Mouse (Mus musculus) liver, embryonic 13.5 days (tissue): ENCODE results near the gene Cldn34b1. TPM values are rescaled to one million over a fixed set of nuclear protein-coding genes. Genes with fewer than 3 reads are reported as not detected.
"Not testable (repeated sequence)": the region's sequence is repeated elsewhere in the genome, so short reads cannot be mapped to it uniquely, and the experiment has no call there.

ENCODE experiments used
- ATAC-seq: fragments of 200-750 bp; cut with Nextera tagmentation; 2 replicates; pipeline ENCODE4 v1.8.0; 2017; ENCODE audit warnings: low read depth, mild to moderate bottlenecking, moderate number of reproducible peaks, moderate library complexity
- DNase-seq: peaks from one replicate; pipeline ENCODE4 v3.0.0; 2022
- H3K27ac ChIP-seq: fragments of 300-500 bp; sonication (generic); 2 replicates; pipeline ENCODE4 v1.5.1; 2015; ENCODE audit warnings: moderate library complexity, mild to moderate bottlenecking, inconsistent platforms
- H3K27me3 ChIP-seq: fragments of 300-500 bp; sonication (generic); 2 replicates; pipeline ENCODE4 v1.6.1; 2015; ENCODE audit warnings: mild to moderate bottlenecking, inconsistent platforms
- H3K36me3 ChIP-seq: fragments of 300-500 bp; sonication (generic); 2 replicates; pipeline ENCODE4 v1.6.1; 2015; ENCODE audit warnings: mild to moderate bottlenecking, inconsistent platforms
- H3K4me1 ChIP-seq: fragments of 300-500 bp; sonication (generic); replicated peaks from 2 replicates; pipeline ENCODE4 v1.6.1; 2015; ENCODE audit warnings: inconsistent platforms
- H3K4me2 ChIP-seq: fragments of 300-500 bp; sonication (generic); 2 replicates; pipeline ENCODE4 v1.6.1; 2015; ENCODE audit warnings: inconsistent platforms, mild to moderate bottlenecking, moderate library complexity
- H3K4me3 ChIP-seq: fragments of 300-500 bp; sonication (generic); replicated peaks from 2 replicates; pipeline ENCODE4 v1.5.1; 2015; ENCODE audit warnings: mild to moderate bottlenecking, inconsistent platforms
- H3K9ac ChIP-seq: fragments of 300-500 bp; sonication (generic); 2 replicates; pipeline ENCODE4 v1.6.1; 2015; ENCODE audit warnings: mild to moderate bottlenecking, inconsistent platforms
- H3K9me3 ChIP-seq: fragments of 300-500 bp; sonication (generic); replicated peaks from 2 replicates; pipeline ENCODE4 v1.6.1; 2016; ENCODE audit warnings: inconsistent platforms
- WGBS: fragments of 180-500 bp; shearing (Covaris S2); methylation state at CpG from one replicate; pipeline ENCODE4 v1.1.7; 2015; ENCODE audit not compliant: insufficient replicate concordance; 5-methylcytosine and 5-hydroxymethylcytosine counted together
- polyA plus RNA-seq: library from polyadenylated mRNA; unstranded; fragments of >200 nt; fragmentation: Nextera tagmentation; extraction: Ambion mirVana; gene quantifications from 2 replicates; pipeline ENCODE4 v1.2.1, GENCODE M21; 2015

The Cldn34b1 gene
- polyA plus RNA-seq = not detected in 2 replicates

DNA sequence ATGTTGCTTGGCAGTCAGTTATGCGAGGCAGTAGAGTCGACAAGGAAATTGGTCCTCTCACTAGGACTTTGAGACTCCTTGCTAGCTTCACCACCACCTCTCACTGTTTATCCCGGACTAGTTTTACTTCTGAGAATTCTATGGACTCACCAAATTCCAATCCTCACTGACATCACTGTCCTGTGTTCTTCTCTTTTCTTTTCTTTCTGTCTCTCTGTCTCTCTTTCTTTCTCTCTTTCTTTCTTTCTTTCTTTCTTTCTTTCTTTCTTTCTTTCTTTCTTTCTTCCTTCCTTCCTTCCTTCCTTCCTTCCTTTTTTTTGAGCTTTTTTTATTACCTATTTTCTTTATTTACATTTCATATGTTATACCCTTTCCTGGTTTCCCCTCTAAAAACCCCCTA is at the start of gene Cldn34b1:
Cldn34b1 (minus strand) TSS at position 101 of the 400 bp plus-strand sequence.
- not testable (repeated sequence) for ATAC-seq
- 62% methylated on average over 3 of the region's 3 CpGs for WGBS

DNA sequence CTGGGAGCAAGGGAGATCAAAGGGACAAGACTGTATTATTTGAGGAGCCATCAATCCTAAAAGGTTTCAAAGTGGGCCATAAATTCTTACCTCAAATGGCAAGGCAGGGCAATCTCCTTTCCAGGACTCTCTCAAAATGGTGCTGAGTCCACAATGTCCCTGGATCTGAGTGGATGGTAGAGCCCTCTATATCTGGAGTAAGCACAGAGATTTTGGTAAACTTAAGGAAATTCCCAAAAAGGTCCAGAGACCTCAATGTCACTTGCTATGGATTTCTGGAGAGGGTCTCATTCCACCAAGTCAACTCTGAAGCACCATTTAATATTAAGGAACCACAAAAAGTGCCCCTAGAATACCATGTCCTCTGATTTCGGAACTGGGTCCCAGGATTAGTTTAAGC is 45.8 kb upstream of the Cldn34b1 start, which contains the start of gene Magea6:
Magea6 (minus strand) TSS at position 101 of the 400 bp plus-strand sequence.
- H3K27ac ChIP-seq, H3K4me3 ChIP-seq, H3K9me3 ChIP-seq, DNase-seq, H3K9ac ChIP-seq, H3K4me2 ChIP-seq, H3K4me1 ChIP-seq, H3K36me3 ChIP-seq, H3K27me3 ChIP-seq, ATAC-seq: not testable (repeated sequence)
- 33% methylated on average over 1 of the region's 1 CpGs for WGBS

More for the DNA sequence above, at the start of gene Cldn34b1:
- H3K9me3 ChIP-seq, H3K27ac ChIP-seq, H3K9ac ChIP-seq, H3K36me3 ChIP-seq, DNase-seq, H3K4me1 ChIP-seq, H3K27me3 ChIP-seq, H3K4me3 ChIP-seq, H3K4me2 ChIP-seq: not testable (repeated sequence)

Other genes starting within 250 kb of the Cldn34b1 start
- gene Magea6, start 45.7 kb upstream of the Cldn34b1 start, polyA plus RNA-seq = not detected in 2 replicates
- gene Magea3, start 59.2 kb upstream of the Cldn34b1 start, polyA plus RNA-seq = not detected in 2 replicates
- not detected in 2 replicates for gene Magea8, start 105.6 kb upstream of the Cldn34b1 start, polyA plus RNA-seq
- gene Magea5, start 172.9 kb upstream of the Cldn34b1 start, polyA plus RNA-seq = not detected in 2 replicates
- not detected in 2 replicates for gene Magea1, start 199.5 kb upstream of the Cldn34b1 start, polyA plus RNA-seq
- gene Magea2, start 203.4 kb upstream of the Cldn34b1 start, polyA plus RNA-seq = not detected in 2 replicates
- gene Cldn34b2, start 238.1 kb upstream of the Cldn34b1 start, polyA plus RNA-seq = not detected in 2 replicates